Mouse (Mus musculus) cerebellum, adult 9-11 months (tissue): ENCODE results near the gene Mllt3.

ENCODE experiments used
- DNase-seq: peaks from one replicate; pipeline ENCODE4 v3.0.0; 2022

The Mllt3 gene

GRCm38 (mm10) chr4:87944320-87944719, 88.8 kb downstream of the Mllt3 start:
- no peak for DNase-seq

GRCm38 (mm10) chr4:87942921-87943403, 90.2 kb downstream of the Mllt3 start:
- DNase-seq: no peak

DNA sequence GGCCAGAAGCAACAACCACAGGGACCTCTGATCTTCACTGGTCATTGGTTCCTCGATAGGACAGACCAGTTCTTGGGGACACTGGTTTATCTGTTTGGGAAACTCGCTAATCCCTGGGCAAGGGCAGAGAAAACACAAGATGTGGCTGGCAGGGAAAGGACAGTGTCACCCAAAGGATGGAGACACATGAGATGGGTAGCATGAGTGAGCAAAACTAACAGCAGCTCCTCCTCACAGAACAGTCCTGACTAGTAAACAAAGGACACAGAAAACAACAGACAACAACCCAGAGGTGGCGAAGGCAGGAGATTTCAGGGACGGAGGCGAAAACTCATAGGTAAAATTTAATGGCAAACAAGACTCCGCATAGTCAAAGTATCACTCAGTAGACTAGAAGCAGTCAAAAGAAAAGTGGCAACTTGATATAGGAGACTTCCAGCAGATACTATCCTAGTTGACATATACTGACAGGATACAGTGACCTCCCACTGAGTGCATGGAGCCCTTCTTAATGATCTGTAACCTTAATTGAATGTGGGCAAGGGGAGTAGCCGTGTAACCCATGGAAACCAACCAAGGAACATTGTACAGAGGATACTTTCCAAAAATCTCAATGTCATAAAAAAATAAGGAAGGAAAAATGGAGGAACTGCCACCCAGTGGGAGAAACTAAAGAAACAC, 93.5 kb downstream of the Mllt3 start:
- no peak for DNase-seq

- peak; percentile 49 for DNase-seq
Observed at GRCm38 (mm10) chr4:87936326-87936725, 96.8 kb downstream of the Mllt3 start.

DNA sequence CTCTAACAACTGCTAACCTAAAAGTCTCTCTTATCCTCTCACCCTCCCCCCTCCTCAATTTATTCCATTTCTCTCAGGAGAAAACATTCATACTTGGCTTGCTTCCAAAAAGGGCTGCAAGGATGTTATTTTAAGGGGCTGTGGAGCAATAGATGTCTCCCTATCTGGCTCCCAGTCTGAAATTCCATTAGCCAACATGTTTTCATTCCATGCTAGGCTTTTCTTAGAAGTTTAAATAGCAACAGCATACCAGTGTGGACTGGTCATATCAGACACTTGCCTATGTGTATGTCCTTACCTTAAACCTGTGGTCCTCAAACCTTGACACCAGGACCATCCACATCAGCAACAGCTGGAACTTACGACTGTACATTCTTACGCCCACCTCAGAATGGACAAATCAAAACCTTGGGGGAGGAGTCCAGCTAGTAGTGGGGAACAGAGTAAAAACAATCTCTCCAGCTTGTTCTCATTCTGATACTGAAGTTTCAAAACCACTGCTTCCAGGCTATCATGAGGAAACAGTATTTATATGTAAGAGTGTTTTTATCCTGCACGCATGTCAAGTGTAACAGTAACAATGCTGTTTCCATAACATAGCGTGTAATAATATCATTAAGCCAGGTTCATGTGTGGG, 99.3 kb downstream of the Mllt3 start:
- no peak for DNase-seq

DNA sequence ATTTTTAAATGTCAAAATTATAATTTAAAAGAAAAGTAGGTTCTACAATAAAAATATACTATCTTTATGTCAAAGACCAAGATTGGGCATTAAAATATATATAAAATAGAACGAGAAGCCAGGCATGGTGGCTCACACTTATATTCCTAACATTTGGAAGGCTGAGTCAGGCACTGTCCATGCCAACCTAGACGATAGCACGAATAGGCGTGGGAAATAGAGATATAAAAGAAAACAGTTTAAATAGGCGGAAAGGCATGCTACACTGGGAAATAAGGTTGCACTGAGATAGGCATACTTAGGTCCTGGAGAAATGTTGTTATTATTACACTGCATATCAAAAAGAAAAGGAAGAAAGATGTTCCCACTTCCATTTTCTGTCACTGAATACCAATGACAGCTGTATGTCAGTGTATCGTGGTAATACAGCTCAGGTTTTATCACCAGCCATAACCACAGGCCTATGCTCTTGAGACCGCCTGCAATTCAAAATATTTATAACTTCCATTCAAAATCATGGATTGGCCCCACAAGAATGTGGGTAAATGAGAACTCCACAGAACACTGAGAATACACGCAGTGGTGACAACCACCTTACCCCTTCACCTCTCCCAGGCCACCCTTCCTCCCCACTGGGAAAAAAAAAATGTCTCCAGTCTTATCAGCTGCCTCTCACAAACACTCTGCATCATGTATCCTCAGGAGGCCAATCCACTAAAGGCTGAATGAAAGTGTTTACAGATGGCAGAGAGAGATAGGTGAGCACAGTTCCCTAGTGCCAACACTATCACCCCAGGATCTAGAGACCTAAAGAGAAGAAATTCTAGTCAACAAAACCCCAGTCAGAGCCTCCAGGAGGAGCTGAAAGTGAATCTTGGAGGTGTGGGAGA, 102.6 kb downstream of the Mllt3 start:
- DNase-seq: no peak

DNA sequence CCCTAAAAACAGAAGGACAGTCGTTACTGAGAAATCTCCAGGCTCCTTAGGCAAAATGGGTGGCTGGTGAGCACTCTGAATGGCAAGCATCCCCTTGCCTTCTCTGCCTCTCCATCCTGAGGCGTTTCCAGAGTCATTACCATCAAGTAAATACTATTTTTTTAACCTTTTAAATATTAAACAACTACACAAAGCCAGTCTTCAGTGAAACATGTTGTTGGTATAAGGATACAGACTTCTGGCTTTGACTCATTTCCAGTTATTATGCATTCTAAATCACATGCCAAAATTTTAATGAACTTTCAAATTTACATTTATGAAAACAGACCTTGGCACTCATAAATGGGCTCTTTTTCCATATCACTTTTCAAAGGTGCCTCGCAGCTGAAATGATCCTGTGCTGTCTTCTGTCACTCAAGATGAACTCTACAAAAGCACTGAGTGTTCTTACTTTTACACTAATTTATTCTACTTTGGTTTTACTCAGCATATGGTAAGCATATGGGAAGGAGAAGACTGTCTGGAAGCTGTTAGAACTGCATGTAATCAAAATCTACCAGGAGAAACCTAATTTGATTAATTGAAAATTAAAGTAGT, 104.5 kb downstream of the Mllt3 start:
- no peak for DNase-seq

GRCm38 (mm10) chr4:87927354-87927753, 105.8 kb downstream of the Mllt3 start:
- DNase-seq: no peak

DNA sequence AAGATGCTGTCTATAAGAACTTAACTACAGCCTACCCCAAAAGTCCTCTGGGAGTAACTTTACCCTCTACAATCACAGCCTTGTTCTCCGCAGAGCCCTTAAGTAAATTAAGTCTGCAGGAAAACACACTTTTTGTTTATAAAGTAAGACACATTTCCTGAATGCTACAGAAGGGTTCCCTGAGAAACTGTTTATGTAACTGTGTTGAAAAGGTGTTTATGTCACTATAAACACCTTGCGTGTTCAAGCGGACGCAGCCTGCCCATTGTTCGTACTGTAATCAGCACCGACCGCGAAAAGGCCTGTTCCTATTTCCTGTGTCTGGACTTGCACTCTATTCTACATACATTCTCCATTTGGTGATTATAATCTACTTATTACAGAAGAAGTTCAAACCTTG, 112.5 kb downstream of the Mllt3 start:
- DNase-seq: no peak

DNA sequence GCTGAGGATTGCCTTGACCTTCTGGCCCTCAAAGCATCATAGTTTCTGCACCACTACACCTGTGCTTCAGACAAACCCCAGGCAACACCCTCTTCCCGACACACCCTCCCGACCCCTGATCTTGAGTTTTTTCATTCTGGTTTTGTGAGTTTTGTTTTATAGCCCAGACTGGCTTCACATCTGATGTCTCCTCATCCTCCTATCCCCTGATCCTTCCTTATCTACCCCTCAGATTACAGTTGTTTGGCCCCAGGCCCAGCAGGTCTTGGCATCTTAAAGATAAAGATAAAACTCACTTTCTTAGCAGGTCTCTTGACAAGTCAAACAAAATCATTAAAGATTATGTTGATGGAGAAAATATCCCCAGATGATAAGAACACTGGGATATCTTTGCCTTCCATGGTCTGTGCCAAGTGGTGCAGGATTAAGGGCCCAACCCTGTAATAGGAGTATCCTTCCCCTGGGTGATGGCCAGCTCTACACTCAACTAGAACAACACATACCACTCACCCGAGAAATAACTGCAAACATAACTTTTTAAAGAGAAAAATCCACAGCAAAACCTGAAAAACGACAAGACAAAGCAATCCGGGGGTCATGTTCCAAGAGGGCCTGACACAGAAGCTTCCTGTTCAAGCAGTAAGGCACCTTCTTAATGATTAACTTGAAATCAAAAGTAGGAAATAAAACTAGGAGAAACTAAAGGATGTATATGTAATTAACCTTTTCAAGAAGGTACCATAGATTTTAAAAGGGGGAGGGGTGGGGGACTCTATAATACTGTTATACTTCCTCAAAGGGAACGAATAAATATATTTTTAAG, 121.8 kb downstream of the Mllt3 start:
- no peak for DNase-seq

- no peak for DNase-seq
Observed at GRCm38 (mm10) chr4:87905149-87905771, 127.9 kb downstream of the Mllt3 start.

GRCm38 (mm10) chr4:87904722-87905121, 128.4 kb downstream of the Mllt3 start:
- no peak for DNase-seq

- DNase-seq: no peak
Observed at GRCm38 (mm10) chr4:87902584-87902983, 130.6 kb downstream of the Mllt3 start.

- DNase-seq: peak; percentile 42
Observed at GRCm38 (mm10) chr4:87901166-87901565, 132.0 kb downstream of the Mllt3 start.

GRCm38 (mm10) chr4:87893498-87893897, 139.7 kb downstream of the Mllt3 start:
- DNase-seq: no peak

DNA sequence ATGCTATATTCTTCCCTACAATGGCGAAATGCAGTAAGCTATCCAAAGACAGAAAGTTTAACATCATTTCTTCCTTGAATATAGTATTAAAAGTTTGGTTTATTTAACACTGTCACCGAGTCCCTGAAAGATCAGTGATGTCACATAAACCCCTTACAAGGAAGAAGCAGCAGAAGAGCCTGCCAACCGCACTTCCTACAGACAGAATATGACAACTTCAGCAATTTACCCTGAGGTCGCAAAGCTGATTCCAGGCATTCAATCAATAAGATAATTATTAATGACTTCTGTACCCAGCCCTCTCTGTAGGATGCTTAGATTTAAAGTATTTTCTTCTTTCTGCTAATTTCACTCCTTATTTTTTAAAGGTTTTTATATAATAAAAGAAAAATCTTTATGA, 140.2 kb downstream of the Mllt3 start:
- DNase-seq: no peak

- no peak for DNase-seq
Observed at GRCm38 (mm10) chr4:87883225-87883875, 149.8 kb downstream of the Mllt3 start.

DNA sequence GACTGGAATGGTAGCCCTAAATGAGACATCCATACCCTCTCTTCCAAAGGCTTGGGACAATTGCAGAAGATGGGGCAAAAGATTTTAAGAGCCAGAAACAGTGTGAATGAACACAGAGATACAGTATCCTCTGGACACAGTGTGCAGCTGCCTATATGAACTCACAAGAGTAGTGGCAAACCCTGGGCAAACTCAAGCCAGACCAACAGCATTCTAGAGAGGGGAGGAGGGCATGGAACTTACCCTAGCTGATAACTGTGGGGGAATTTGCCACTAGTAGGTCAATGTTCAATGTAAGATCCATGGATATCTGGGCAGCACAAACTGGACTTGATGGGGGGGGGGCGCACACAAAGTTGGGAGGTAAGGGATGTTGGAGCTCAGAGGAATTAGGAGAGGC, 151.2 kb downstream of the Mllt3 start:
- DNase-seq: no peak

DNA sequence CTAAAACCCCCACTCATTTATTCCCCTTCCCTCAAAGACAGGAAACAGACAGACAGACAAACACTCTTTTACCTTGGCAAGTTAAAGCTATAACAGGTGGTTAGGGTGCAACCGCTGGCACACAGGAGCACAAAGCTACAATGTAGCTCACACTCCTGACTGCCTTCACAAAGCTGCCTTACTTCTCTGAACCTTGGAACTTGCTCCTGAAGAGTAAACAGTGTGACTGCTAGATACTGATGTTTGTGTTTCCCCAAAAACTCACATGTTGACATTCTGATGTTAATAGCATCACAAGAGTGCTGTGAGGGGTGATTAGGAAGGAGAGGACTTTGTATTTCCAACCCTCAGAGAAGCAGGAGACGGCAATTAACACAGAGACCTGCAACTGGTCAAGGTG, 151.6 kb downstream of the Mllt3 start:
- DNase-seq: no peak

DNA sequence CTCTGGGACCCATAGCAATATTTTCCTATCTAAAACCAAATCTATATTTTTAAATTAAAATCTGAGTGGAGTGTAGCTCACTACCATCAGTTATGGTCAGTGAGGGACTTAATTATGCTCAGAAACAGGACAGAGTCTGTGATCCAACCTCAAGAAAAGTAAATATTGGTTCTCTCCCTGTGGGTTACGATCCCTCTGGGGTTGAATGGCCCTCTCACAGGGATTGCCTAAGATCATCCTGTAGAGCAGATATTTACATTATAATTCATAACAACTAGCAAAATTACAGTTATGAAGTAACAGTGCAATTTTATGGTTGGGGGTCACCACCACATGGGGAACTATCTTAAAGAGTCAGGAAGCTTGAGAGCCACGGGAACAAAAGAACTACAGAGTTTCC, 152.9 kb downstream of the Mllt3 start:
- DNase-seq: no peak

DNA sequence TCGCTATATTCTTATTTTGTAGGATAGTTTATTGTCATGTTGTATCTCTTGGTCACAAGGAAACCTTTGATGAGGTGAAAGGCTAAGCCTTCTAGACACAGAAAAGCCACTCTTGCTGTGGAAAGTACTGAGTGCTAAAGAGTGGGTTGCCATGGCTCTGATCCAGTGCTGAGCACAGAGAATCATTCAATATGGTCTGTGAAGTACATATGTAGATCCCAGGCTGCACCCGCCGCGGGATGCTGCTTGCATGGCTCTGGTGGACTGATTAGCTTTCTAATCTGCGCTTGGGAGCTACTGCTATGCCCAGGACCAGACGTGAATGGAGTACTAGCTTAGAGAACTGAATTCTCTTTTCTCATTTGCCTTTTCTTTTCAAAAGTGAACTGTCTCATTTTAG, 154.5 kb downstream of the Mllt3 start:
- DNase-seq: no peak
